Mouse (Mus musculus): Measurements from ENCODE around the gene Secisbp2l. TPM values are rescaled to one million over a fixed set of nuclear protein-coding genes. Genes with fewer than 3 reads are reported as not detected.

Gene Secisbp2l
- polyA plus RNA-seq, 1 experiment, result 38.2 TPM

DNA sequence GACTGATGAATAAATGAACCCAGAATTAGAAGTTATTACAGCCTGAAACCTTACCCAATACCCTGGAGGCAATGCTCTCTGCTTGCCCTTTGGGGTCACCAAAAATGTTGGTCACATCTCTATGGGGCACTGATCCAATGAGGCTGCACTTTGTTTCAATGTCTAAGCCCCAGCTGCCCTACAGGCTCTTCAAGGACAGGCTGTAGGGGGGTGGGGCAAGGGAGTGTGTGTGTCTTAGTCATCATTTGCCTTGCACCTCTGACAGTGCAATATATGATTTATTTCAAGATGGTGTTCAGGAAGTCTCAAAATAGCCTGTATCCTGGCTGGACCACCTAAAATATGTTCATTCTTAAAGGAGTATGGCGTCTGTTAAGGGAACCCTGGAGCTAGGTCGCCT is 81.1 kb downstream of the Secisbp2l start:
- TF ChIP-seq CTCF (IDR thresholded peaks at IDR 0.05; ENCODE audit: extremely low read depth, insufficient read depth, low read length) (no peak), POLR2A (IDR thresholded peaks at IDR 0.05; ENCODE audit: extremely low read depth, insufficient read depth, low read length) (no peak)
- no peak overlapping the region for H3K4me3 ChIP-seq (ENCODE audit: insufficient read depth, low read length)
- H3K27ac ChIP-seq (ENCODE audit: insufficient read depth, low read length), result no peak overlapping the region
- H3K4me1 ChIP-seq (ENCODE audit: control insufficient read depth, insufficient read depth, low read length), result peaks cover 6% of the 10 kb centered on the region

GRCm38 (mm10) chr2:125696219-125696618 is 86.5 kb downstream of the Secisbp2l start:
- no peak overlapping the region for H3K4me3 ChIP-seq (ENCODE audit: insufficient read depth, low read length)
- H3K27ac ChIP-seq (ENCODE audit: insufficient read depth, low read length), result no peak overlapping the region
- peaks cover 4% of the 10 kb centered on the region; the same call in 1 of the 2 replicates for H3K4me1 ChIP-seq (ENCODE audit: control insufficient read depth, insufficient read depth, low read length)
- TF ChIP-seq CTCF (IDR thresholded peaks at IDR 0.05; ENCODE audit: extremely low read depth, insufficient read depth, low read length), result no peak
- TF ChIP-seq POLR2A (IDR thresholded peaks at IDR 0.05; ENCODE audit: extremely low read depth, insufficient read depth, low read length), result no peak

DNA sequence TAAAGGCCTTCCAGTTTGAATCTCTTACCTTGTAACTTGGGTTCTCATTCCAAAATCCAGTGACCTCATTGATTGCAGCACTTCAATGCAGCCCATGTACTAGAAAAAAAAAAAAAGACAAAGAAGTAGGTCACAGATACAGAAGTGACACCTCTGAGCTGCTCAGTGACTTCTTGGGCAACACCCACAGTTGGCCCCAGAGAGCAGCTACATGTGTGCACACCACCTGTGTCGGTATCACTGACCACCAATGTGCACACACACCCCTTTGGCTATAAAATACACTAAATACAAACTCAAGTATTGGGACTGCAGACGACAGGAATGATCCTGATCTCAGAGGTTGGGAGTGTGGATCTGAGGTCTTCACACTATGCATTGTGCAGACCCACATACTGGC is 87.9 kb downstream of the Secisbp2l start:
- Histone ChIP-seq H3K4me3 (ENCODE audit: insufficient read depth, low read length) (no peak overlapping the region), H3K27ac (ENCODE audit: insufficient read depth, low read length) (no peak overlapping the region), H3K4me1 (ENCODE audit: control insufficient read depth, insufficient read depth, low read length) (peaks cover 4% of the 10 kb centered on the region; the same call in 1 of the 2 replicates)
- TF ChIP-seq CTCF (IDR thresholded peaks at IDR 0.05; ENCODE audit: extremely low read depth, insufficient read depth, low read length), result no peak
- no peak for TF ChIP-seq POLR2A (IDR thresholded peaks at IDR 0.05; ENCODE audit: extremely low read depth, insufficient read depth, low read length)

DNA sequence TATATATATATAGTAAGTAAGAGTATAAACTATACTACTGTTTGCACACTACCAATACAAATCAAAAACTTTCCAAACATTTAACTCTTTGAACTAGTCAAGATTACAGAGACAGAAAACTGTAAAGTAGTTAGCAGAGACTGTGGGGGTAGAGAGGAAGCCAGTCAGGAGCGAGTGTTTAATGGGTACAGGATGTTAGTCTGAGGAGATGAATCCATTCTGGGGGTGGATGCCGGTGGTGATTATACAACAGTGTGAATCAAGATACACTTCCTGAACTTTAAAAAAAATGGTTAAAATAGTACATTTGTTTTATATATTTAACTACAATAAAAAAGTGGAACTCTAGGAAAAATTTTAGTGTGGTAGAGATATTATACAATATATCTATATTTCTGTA is 90.7 kb downstream of the Secisbp2l start:
- Histone ChIP-seq H3K4me1 (ENCODE audit: control insufficient read depth, insufficient read depth, low read length) (peaks cover 4% of the 10 kb centered on the region; the same call in 1 of the 2 replicates), H3K27ac (ENCODE audit: insufficient read depth, low read length) (no peak overlapping the region), H3K4me3 (ENCODE audit: insufficient read depth, low read length) (no peak overlapping the region)
- TF ChIP-seq POLR2A (IDR thresholded peaks at IDR 0.05; ENCODE audit: extremely low read depth, insufficient read depth, low read length) (no peak), CTCF (IDR thresholded peaks at IDR 0.05; ENCODE audit: extremely low read depth, insufficient read depth, low read length) (no peak)

Other genes with a start within 250 kb of the Secisbp2l start
- 2.0 TPM in 2 replicates for gene Cep152, start 157.8 kb downstream of the Secisbp2l start, polyA plus RNA-seq (2012; rRNA removed)
- 177 and 189 TPM in 2 replicates for gene Eid1, start 109.8 kb downstream of the Secisbp2l start, polyA plus RNA-seq (2012; rRNA removed)
- 3.5 and 3.7 TPM in 2 replicates for gene Shc4, start 58.7 kb downstream of the Secisbp2l start, polyA plus RNA-seq (2012; rRNA removed)
- gene Galk2, start 76.2 kb upstream of the Secisbp2l start, polyA plus RNA-seq (2012; rRNA removed), result 19.6 and 20.5 TPM in 2 replicates
- gene Cops2, start 76.3 kb upstream of the Secisbp2l start, polyA plus RNA-seq (2012; rRNA removed), result 60.1 and 71.0 TPM in 2 replicates